Mouse (Mus musculus) splenic B cell, adult 2 months (primary cell): ENCODE results near the gene Col18a1.

Source experiments
- DNase-seq: peaks from one replicate; pipeline ENCODE4 v3.0.0-alpha.2; 2011; ENCODE audit warnings: low read depth, low spot score
- H3K27me3 ChIP-seq: 2 replicates; pipeline ENCODE4 v1.6.1; 2012; ENCODE audit warnings: mild to moderate bottlenecking, low read length, moderate library complexity, mixed read lengths; ENCODE audit not compliant: control insufficient read depth, poor library complexity, insufficient read depth, severe bottlenecking
- H3K36me3 ChIP-seq: 2 replicates; pipeline ENCODE4 v1.6.1; 2012; ENCODE audit warnings: mild to moderate bottlenecking, low read length, moderate library complexity, mixed read lengths; ENCODE audit not compliant: control insufficient read depth, poor library complexity, insufficient read depth, severe bottlenecking

Gene Col18a1

DNA sequence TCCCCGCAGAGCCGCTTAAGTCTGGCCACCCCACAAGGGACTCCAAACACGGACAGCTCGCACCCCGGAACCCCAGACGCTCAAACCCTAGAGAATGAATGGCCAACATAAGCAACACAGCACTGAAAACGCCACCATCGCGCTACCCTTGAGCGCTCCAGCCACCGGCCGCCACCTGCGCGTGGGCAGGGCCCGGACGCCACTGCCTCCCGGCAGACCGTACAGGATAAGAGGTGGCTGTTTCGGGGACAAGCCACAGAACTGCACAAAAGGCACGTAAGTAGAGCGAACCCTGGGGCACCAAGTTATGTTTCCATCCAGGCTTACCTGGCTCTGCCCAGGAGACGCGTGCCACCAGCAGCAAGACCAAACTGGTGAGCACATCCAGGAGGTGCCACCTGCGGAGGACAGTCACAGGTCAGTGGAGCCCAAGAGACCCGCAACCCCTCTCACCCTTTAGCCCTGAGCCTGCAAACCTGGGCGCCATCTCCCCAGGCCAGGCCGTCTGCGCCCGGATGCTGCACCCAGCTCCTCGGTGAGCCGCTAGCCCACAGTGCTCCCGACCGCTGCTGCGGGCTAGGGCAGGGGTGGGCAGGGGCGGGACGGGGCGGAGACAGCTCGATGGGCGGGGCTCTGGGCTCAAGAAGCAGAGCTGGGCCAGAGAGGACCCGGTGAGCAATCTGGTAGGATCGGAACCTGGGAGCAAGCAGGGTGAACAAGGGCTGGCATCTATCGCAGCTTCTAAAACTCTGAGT lies at the start of gene Col18a1:
Col18a1 (minus strand) TSS at position 586 of the 755 bp plus-strand sequence.
- Histone ChIP-seq H3K27me3 (no peaks in the 10 kb centered on the region), H3K36me3 (no peaks in the 10 kb centered on the region)
- no peak for DNase-seq

DNA sequence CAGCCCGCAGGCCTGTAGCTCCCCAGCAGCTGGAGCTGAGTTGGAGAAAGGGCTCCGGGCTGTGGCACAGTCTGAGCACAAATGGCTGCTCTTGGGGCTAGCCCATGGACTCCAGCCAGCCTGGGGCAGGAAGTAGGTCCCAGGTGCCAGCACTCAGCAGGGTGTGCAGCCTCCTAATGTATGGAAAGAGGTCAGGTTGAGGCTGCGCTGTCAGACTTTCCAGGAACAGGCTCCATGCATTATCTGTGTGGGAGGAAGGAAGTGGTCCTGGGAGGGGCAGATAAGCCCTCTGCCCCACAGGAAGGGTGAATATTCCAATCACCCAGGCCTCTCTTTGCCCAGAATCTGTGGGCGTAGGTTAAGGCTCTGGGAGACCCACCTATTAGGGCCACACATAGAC lies 49.3 kb upstream of the Col18a1 start:
- no peak for DNase-seq
- H3K36me3 ChIP-seq, result no peaks in the 10 kb centered on the region
- H3K27me3 ChIP-seq, result no peaks in the 10 kb centered on the region

DNA sequence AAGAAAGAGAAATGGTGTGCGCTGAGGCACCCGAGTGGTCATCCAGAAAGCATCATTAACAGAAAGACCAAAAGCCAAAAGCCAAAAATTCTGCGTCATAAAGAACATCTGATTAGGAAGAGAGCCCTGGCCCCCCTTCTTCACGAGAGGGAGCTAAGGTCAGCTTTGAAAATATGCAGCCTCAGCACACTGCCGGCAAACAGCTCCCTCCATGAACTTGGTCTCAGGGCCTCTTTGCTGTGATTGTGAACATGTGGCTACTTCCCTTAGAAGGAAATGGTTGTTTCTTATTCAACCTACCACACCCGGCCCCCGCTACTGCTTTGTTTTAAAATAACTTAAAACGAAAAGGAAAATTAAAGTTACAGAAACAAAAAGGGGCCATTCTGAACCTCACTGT lies 48.2 kb upstream of the Col18a1 start:
- no peaks in the 10 kb centered on the region for H3K27me3 ChIP-seq
- no peak for DNase-seq
- no peaks in the 10 kb centered on the region for H3K36me3 ChIP-seq

DNA sequence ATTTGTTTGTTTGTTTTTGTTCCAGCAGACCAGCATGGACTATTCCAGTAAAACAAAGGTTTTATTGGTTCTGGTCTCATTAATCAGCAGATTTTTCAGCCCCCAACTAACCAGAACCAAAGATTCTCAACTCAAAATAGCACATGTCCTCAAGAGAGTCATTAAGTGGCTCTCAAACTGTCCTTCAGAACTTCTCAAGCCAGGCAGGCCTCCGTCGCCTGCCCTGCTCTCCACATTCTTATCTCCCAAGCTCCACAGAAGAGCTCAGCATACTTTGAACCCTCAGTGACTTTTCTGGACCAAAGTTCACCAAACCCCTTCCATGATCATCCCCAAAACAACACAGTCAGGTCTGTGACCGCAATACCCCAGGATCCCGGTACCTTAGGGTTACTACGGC lies 47.1 kb upstream of the Col18a1 start:
- no peaks in the 10 kb centered on the region for H3K36me3 ChIP-seq
- DNase-seq, result no peak
- H3K27me3 ChIP-seq, result no peaks in the 10 kb centered on the region

DNA sequence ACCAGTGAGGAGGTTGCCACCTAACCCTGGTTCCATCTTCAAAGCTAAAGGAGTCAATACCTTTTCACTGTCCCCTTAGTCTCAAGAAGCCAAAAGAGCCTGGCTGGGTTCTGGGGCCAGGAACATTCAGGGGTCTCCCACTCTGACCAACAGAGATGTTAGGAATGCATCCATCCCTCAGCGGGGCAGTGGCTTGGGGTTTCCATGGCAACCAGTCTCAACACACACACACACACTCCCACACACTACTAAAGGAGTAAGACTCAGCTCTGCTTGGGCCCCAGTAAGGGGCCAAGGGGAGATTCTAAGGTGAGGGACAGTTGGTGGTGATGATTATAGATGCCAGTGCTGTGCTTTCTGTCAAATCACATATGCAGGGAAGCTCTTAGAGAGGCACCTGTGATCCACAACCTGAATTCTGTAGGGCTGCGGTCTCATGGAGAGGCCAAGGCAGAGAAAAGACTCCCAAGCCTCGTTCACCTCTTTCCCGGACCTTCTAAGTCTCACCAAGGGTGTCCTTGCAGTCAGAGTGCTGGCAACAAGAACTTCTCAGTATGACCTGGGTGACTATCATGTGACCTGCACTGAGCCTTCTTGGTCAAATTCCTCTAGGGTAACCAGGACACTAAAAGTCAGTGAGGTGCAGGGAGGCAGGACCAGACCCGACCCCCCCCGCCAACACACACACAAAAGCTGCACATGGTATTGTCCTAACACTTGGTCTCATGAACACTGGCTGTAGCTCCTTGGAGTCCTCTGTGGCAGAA lies 46.2 kb upstream of the Col18a1 start:
- DNase-seq, result no peak
- no peaks in the 10 kb centered on the region for H3K27me3 ChIP-seq
- no peaks in the 10 kb centered on the region for H3K36me3 ChIP-seq

DNA sequence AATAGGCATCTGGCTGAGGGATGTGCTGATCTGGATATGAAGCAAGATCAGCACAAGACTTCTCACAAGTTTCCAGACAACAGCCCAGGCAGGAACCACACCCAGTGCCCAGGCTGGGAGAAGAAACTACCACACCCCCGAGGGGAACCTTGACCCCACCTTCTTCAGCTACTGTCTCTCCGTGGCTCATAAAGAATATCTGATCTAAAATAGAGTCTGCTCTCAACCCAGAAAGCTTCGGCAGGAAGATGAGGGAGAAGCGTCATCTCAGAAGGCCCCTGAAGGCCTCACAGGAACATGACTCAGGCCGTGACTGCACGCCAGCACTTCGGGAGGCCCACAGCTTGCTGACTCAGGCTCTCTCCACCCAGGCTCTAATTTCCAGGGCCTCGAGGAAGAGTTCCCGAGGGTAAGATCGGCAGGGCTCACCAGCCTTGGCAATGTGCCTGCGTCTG lies 44.8 kb upstream of the Col18a1 start:
- Histone ChIP-seq H3K27me3 (no peaks in the 10 kb centered on the region), H3K36me3 (no peaks in the 10 kb centered on the region)
- no peak for DNase-seq

DNA sequence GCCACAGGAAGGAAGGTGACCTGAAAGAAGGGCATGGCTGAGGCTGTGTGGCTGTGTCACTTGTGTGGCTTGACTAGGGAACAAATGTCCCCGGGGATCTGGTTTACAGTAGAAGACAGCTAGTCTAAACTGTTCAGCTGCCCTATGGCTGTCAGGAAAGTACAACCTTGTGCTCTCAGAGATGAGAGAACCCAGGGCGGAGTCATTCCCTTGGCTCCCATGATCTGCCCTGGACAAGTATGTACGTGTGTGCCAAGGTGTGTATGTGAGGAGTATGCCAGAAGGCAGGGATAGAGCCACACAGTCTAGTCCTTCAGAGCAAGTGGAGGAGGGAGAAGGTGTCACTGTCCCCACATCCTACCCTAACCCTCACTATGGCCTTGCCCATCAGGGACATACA lies 44.3 kb upstream of the Col18a1 start:
- Histone ChIP-seq H3K36me3 (no peaks in the 10 kb centered on the region), H3K27me3 (no peaks in the 10 kb centered on the region)
- no peak for DNase-seq

DNA sequence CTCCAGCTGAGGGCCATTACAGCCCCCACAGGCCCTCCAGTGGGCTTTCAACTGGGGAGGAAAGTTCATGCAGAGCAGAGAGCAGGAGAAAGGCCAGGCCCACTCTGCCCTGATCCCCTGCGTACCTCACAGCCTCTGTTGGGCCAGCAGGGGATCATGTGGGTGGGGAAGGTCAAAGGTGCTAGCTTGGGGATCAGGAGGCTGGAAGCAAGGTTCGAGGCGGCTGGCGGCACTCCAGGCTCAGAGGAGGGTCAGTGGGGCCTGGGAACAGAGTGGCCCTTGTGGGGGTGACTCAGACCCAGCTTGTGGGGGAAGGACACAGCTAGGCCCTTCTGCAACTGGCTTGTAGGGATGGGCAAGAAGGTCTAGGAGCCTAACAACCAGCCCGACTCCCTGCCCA lies 42.9 kb upstream of the Col18a1 start:
- no peak for DNase-seq
- Histone ChIP-seq H3K27me3 (no peaks in the 10 kb centered on the region), H3K36me3 (no peaks in the 10 kb centered on the region)

DNA sequence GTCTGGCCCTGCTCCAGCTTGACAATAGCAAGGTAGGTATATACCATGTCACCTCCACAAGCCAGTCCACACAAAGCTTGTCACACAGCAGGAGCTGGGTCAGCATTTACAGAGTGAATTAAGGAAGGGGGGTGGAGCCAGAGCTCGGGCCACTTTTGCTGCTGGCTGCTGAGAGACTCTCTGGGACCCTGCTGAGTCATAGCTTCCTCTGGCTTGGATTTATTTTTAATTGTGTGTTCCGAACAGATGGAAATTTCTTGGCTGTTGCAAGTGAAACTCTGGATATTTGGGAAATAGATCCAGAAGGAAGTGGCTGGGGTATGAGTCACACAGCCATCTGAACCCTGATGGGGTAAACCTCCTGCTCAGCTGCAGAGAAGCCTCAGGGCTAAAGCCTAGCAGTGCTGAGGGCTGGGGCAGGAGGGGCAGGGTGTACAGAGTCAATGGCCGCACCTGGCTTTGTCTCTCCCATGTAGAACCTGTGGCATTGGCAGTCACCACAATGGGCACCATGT lies 40.3 kb upstream of the Col18a1 start:
- Histone ChIP-seq H3K36me3 (no peaks in the 10 kb centered on the region), H3K27me3 (no peaks in the 10 kb centered on the region)
- no peak for DNase-seq

DNA sequence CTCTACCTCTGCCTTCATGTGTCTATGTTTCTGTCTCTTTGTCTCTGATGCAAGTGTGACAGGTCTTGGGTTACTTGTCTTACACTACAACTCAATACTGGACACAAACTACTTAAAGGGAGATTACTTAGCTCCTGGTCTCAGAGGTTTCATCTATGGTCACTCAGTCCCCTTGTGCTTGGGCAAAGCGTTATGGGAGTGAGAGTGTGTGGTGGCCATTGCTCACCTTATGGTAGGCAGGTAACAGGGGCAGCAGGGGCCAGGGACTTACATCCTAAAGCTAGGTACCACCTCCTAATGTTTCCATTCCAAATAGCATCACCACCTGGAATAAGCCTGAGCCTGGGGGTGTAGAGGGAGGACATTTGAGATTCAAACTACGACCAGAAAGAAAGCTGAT lies 39.8 kb upstream of the Col18a1 start:
- DNase-seq, result no peak
- no peaks in the 10 kb centered on the region for H3K36me3 ChIP-seq

DNA sequence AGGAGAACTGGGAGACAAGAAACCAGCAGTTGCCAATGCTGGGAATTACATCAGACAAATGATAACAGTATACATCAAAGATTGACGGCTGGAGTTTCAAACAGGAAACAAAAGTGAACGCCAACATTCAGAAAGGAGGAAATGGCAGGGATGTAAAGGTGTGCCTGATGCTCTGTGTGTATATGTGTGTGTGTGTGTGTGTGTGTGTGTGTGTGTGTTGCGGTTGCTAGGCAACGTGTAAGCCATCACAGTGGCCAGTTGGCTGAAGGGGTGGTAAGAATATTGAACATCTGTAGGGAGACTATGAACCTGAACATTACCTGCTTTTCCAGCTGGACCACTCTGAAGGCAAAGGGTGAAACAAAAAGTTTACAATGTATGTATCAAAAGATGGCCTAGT lies 37.6 kb upstream of the Col18a1 start:
- DNase-seq, result no peak
- no peaks in the 10 kb centered on the region for H3K27me3 ChIP-seq

More for the DNA sequence above, 39.8 kb upstream of the Col18a1 start:
- no peaks in the 10 kb centered on the region for H3K27me3 ChIP-seq

DNA sequence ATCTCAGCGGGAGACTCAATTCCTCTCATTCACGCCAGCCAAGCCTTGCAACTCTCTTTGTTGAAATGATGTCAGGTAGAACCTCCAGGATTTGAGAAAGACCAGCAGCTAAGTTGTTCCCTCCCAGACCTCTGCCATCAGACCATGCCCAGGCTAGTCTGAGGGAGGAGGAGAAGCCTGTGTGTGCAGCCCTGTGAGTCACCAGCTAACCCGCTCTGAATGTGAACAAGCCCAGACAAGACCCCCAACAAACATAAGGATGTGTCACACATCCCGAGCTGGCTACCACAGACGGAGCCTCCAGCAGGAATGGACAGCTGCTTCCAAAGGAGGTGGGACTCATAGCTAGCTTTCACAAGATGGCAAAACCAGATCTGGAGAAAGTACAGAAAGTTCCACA lies 35.6 kb upstream of the Col18a1 start:
- no peak for DNase-seq
- Histone ChIP-seq H3K27me3 (no peaks in the 10 kb centered on the region), H3K36me3 (no peaks in the 10 kb centered on the region)

More for the DNA sequence above, 37.6 kb upstream of the Col18a1 start:
- no peaks in the 10 kb centered on the region for H3K36me3 ChIP-seq

DNA sequence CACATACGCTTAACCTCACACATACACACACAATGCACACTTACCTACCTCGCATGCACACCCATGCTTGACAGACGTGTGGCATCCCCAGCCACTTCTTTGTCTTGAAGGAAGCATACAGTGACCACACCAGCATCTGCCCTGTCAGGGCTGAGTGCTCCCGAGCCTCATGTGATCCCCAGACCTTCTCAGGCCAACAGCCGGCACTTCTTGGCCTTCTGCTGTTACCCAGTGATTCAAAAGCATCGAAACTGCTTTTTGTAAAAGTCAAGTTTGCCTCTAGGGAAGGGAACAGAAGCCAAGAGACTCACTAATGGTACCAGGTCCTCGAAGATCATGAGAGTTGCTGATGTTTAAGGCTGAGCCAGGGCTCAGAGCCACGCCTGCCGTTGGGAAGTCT lies 33.9 kb upstream of the Col18a1 start:
- no peaks in the 10 kb centered on the region for H3K27me3 ChIP-seq
- DNase-seq, result no peak
- H3K36me3 ChIP-seq, result no peaks in the 10 kb centered on the region

DNA sequence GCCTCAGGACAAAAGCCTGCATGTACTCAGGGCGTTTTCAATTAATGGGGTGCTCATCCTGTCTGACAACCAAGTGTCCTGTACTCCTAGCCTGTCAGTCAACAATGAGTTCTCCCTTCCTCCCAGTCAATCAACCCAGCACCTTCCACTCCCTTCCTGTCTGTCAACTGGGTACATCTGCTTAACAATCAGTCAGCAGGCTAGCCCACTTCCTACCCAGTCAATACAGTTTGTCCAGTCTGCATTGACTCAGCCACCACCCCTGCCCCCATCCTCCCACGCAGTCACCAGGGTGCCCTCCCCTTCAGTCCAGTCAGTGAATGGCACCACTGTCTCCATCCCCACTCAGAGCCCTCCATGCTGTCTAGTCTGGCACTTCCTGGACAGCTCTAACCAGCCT lies 32.9 kb upstream of the Col18a1 start:
- Histone ChIP-seq H3K27me3 (no peaks in the 10 kb centered on the region), H3K36me3 (no peaks in the 10 kb centered on the region)
- DNase-seq, result no peak

DNA sequence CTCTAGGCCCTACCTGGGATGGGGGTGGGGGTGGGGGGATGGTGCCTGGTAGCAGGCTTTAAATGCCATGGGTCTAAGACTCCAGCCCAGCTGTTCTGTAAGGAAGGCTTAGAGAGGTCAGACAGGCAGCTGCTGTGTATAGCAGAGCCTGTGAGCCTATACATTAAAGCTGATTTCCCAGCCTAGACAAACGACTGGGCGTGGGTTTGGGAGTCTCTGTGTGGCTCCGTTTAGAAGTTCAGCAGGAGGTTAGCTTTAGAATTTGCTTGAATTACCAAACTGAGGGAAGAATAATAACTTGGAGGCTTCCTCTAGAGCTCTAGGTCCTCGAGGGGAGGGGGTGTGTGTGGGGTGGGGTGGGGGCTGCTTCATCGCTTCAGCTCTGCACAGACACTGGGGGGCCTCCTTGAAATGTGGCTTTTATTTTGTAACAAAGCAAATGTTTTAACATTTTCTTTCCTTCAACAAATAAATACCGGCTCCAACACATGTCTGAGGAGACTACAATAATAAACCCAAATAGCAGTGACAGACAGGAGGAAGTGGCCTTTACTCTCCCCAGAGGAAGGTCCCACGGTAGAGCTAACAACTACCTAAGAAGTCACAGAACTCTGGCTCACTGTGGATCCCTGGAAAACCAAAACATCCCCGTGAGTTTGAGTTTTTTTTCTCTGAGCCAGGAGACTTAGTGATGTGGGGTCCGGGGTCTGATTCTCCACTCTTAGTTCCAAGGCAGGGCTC lies 31.3 kb upstream of the Col18a1 start:
- DNase-seq, result no peak
- Histone ChIP-seq H3K36me3 (no peaks in the 10 kb centered on the region), H3K27me3 (no peaks in the 10 kb centered on the region)
